Mouse (Mus musculus) liver, adult 2 months (tissue): ENCODE data around the gene Fcrla.

Experiments used
- CTCF ChIP-seq: fragments of 200-500 bp; IDR thresholded peaks from 2 replicates; pipeline ENCODE4 v1.5.1; 2011; ENCODE audit warnings: low read depth, low read length, control low read depth
- POLR2A ChIP-seq: fragments of 200-500 bp; IDR thresholded peaks from 2 replicates; pipeline ENCODE4 v1.6.1; 2011; ENCODE audit warnings: low read length, control low read depth; ENCODE audit not compliant: insufficient read depth; ENCODE audit errors: extremely low read depth

DNA sequence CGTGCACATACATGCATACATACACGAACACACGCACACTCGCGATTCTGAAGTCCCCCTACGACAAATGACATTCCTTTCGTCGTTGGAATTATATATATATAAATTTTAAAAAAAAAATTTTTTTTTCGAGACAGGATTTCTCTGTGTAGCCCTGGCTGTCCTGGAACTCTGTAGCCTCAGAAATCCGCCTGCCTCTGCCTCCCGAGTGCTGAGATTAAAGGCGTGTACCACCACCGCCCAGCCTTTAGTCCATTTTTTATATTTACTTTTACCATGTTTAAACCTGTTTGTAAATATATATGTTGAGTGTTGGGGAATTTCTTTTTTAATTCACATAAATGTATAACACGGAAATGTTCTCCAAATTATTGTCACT lies 58.5 kb downstream of the Fcrla start:
- TF ChIP-seq POLR2A = no peak
- no peak for TF ChIP-seq CTCF
